Mouse (Mus musculus) ES-Bruce4 (cell line): ENCODE data around the gene Rhoq.

Experiments used
- CTCF ChIP-seq: IDR thresholded peaks from one replicate; pipeline ENCODE4 v1.8.1; 2011; ENCODE audit warnings: low read depth, low read length
- POLR2A ChIP-seq: IDR thresholded peaks from one replicate; pipeline ENCODE4 v1.8.1; 2011; ENCODE audit warnings: low read length; ENCODE audit not compliant: insufficient read depth

- TF ChIP-seq POLR2A (no peak), CTCF (no peak)
Measured at GRCm38 (mm10) chr17:86947840-86948796, 14.8 kb upstream of the Rhoq start, which contains the start of gene Atp6v1e2.
